Mouse (Mus musculus) cerebellum, postnatal 36 days (tissue): ENCODE results near the gene Smim1.

Experiments used
- DNase-seq, 2 experiments: peaks; one replicate each; pipeline ENCODE4 v3.0.0; 2021 to 2022; ENCODE audit warnings: mixed read lengths in 2 of 2

Smim1 gene

GRCm38 (mm10) chr4:154019571-154019970 lies 6.5 kb downstream of the Smim1 start:
- DNase-seq, result peak in 1 of 2 experiments; percentile 46

DNA sequence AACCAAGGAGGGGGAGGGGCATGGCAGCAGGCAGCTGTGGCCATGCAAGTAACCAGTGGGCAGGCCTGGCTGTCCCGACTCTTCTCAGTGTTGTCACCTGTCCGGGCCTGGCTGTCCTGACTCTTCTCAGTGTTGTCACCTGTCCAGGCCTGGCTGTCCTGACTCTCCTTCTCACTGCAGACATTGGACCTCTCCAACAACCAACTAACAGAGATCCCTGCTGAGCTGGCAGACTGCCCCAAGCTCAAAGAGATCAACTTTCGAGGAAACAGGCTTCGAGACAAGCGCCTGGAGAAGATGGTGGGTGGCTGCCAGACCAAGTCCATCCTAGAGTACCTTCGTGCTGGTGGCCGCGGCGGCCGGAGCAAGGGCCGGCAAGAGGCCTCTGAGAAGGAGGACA lies 10.6 kb downstream of the Smim1 start:
- DNase-seq, result no peak

GRCm38 (mm10) chr4:154012132-154012882 lies 13.7 kb downstream of the Smim1 start:
- no peak for DNase-seq

DNA sequence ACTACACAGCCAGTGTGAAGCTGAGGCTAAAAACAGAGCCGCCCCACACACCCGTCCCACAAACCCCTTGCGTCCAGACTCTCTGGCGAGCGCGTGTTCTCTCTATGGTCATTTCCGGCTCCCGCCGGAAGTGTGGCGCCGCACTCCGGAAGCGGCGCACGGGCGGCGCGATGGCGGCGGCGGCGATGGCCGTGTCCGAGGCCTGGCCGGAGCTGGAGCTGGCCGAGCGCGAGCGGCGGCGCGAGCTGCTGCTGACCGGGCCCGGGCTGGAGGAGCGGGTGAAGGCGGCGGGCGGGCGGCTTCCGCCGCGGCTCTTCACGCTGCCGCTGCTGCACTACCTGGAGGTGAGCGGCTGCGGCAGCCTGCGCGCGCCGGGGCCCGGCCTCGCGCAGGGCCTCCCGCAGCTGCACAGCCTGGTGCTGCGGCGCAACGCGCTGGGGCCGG lies 14.4 kb downstream of the Smim1 start, which contains the start of gene Lrrc47:
TSS of gene Lrrc47 (plus strand) at position 86 of the 444 bp plus-strand sequence.
- peak; percentile 85 to 88 for DNase-seq

DNA sequence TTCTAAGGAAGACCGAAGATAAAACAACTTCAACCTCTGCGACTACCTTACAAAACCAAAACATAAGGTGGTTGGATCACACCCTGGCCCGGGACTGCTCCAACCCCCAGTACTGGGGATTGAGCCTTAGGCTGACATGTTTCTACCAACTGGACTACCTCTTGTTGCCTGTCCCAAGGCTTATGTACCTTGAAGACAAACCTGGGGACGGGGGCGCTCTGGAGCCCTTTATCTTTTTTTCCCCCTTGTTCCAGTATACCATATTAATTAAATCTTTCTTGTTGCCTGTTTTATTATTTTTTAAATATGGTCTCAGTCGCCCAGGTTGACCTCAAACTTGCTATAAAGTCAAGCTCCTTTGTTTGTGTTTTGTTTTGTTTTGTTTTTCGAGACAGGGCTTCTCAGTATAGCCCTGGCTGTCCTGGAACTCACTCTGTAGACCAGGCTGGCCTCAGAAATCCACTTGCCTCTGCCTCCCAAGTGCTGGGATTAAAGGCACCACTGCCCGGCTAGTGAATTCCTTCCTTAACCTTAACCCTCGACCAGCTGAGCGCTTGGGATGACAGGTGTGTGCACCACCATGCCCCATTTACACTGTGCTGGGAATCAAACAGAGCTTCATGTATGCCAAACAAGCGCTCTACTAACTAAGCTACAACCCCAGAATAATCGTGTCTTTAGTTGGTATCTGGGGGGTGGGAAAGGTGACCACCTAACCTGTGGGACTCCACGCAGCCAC lies 15.0 kb downstream of the Smim1 start:
- no peak for DNase-seq

DNA sequence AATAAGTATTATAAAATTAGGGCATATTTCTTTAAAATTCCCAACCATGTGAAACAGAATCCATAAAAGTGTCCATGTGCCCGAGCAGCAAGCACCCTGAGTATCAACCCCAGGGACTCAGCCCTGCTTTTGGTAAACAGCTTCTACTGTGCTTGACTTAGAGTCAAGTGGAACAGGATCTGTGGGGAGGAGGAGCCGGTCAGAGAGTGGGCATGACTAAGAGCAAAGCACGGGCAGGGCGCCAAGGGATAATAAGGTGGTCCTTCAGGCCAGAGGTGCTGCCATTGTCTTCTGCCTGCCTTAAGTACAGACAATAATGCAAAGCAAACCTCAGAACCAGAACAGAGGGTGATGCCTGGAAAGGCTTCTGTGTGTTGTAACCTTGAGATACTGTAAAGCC lies 18.3 kb downstream of the Smim1 start:
- no peak for DNase-seq

DNA sequence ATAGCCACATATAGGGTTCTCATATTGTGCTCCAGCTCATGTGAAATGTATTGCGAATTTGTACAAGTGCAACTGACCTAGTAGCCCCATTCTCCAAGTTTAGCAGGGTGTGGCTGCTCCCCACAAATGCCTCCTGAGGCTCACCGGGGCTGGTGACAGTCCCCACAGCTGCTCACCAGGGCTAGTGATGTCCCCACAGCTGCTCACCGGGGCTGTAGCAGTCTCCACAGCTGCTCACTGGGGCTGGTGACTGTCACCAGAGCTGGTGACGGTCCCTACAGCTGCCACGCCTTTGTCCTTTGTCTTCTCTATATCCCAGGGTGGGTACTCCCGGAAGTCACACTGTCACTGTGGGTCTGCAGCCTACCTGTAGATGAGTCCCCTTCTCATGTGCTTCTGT lies 19.8 kb downstream of the Smim1 start:
- no peak for DNase-seq

DNA sequence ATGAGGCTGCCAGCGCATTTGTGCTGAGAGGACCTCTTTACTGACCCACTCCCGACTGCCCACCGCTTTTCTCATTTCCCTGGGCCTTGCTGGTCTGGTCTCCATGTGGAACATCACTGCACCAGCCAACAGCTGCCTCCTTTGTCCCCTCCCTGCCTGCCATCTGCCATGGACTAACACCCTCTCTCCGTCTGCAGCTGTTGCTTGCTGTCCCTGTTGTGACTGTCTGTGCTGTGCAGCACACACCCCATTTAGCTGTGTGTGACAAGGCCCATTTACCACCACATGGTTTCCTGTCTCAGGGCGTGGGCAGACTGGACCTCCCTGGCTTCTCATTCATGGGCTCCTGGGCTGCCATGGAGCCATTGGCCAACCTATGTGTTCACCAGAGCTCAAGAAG lies 20.5 kb downstream of the Smim1 start:
- no peak for DNase-seq

DNA sequence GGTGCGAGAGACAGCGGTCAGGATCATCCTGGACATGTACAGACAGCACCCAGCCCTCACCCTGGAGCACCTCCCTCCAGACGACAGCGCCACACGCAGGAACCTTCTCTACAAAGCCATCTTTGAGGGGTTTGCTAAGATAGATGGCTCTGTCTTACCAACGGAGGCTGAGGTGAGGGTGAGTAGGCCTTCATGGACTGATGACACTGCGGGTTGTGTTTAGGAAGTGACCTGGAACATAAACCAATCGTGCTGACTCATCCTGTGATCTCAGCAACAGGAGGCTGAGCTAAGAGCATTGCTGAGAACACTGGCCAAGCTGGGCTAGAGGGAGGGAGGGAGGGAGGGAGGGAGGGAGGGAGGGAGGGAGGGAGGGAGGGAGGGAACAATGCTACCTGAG lies 32.5 kb downstream of the Smim1 start:
- no peak for DNase-seq

GRCm38 (mm10) chr4:153992715-153993114 lies 33.3 kb downstream of the Smim1 start:
- peak; percentile 17 to 32 for DNase-seq

DNA sequence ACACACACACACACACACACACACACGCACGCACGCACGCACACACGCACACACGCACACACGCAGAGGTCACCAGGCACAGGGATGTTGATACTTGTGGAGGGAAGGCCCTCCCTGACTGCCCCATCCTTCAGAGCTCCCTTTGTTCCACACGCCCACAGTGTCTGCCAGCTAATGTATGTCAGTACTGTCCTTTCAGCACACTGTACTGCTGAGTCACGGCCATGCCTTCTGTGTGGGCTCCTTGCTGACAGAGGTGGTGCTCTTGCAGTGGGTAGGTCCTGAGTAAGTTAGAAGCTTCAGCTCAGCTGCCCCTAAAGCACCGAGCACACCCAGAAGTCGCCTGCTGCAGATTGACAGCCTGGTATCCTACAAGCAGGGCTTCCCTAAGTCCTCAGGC lies 45.6 kb downstream of the Smim1 start:
- DNase-seq, result no peak

- no peak for DNase-seq
Measured at GRCm38 (mm10) chr4:153979243-153979642, 46.8 kb downstream of the Smim1 start.

GRCm38 (mm10) chr4:153975768-153976167 lies 50.3 kb downstream of the Smim1 start:
- DNase-seq, result no peak

DNA sequence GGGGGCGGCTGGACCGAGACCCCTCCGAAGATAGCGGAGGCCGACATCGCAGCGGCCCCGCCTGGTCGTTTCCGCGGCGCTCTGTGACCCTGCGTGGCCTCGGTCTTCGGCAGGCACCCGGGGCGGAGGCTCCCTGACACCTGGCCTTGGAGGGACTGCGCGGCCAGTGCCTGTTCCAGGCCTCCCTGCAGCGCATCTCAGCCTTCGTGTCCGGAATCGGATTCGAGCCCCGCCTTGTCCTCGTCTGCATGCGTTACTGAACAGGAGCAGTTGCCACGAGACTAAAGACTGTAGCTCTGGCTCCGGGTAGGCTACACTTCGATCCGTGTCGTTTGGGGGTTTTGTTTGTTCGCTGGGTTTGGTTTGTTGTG lies 50.8 kb downstream of the Smim1 start:
- no peak for DNase-seq

DNA sequence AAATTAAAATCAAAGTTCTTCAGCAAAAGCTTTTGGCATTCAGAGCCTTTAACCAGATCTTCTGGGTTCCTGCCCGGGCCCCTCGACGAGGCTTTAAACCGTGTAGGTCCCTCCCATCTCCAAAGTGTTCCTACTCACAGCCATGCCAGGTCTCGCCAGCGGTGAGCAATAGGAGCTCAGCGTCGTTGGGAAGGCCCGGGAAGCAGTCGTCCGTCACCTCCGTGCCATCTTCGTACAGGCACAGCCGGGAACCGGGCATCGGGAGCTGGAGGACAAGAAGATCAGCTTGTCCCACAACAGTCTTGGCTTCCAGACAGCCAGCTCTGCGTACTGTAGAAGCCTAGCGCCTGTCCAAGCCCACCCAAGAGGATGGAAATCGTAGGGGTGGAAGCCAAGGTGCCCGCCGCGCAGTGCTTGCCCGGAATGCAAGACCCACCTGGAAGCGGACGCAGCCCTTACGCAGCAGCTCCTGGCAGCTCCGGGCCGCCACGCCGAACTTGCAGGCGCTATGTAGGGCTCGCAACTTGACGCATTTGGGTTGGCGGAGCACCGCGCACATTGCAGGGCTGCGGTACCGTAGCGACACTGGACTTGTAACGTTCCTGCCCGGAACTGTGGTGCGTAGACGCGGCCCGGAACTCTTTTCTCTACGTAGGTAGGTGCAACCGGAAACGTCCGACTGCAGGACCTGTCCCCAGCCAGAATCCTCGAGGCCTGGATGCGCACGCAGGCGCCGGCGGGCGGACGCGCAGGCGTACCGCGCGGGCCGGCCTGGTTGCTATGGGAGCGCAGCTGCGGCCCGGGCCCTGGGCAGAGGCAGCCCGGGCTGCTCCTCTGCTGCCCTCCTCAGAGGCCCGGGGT lies 51.4 kb downstream of the Smim1 start, which contains the start of the genes Dffb and Cep104:
TSS of gene Dffb (minus strand) at position 696 of the 861 bp plus-strand sequence.
TSS of gene Cep104 (plus strand) at position 764 of the 861 bp plus-strand sequence.
- peak; percentile 95 to 98 for DNase-seq
